Mouse (Mus musculus) right cerebral cortex, adult 18-20 months (tissue): ENCODE results near the gene Txnip.
A peak's percentile ranks its signal among the peaks of the same experiment; 100 is the strongest.

Experiments used
- DNase-seq: peaks from one replicate; pipeline ENCODE4 v3.0.0; 2022; ENCODE audit warnings: mixed read lengths

Txnip gene

GRCm38 (mm10) chr3:96553601-96554000 is 4.2 kb upstream of the Txnip start:
- no peak for DNase-seq

GRCm38 (mm10) chr3:96554251-96554650 is 3.5 kb upstream of the Txnip start:
- DNase-seq = no peak

GRCm38 (mm10) chr3:96555041-96555596 is 2.6 kb upstream of the Txnip start:
- DNase-seq = peak; percentile 52

GRCm38 (mm10) chr3:96555999-96556614 is 1.6 kb upstream of the Txnip start:
- no peak for DNase-seq

GRCm38 (mm10) chr3:96556651-96557635 is 814 bp upstream of the Txnip start:
- no peak for DNase-seq

GRCm38 (mm10) chr3:96558159-96558558 is 402 bp downstream of the Txnip start:
- DNase-seq = no peak

GRCm38 (mm10) chr3:96558668-96559196 is 975 bp downstream of the Txnip start:
- DNase-seq = no peak

GRCm38 (mm10) chr3:96559398-96559910 is 1.7 kb downstream of the Txnip start:
- no peak for DNase-seq

- DNase-seq = no peak
Measured at GRCm38 (mm10) chr3:96559911-96560850, 2.4 kb downstream of the Txnip start.

- DNase-seq = no peak
Measured at GRCm38 (mm10) chr3:96560881-96561668, 3.3 kb downstream of the Txnip start.

GRCm38 (mm10) chr3:96561946-96562681 is 4.4 kb downstream of the Txnip start:
- DNase-seq = no peak

- DNase-seq = no peak
Measured at GRCm38 (mm10) chr3:96563267-96563666, 5.5 kb downstream of the Txnip start.

GRCm38 (mm10) chr3:96563911-96564632 is 6.3 kb downstream of the Txnip start:
- no peak for DNase-seq

- DNase-seq = no peak
Measured at GRCm38 (mm10) chr3:96564633-96565032, 6.9 kb downstream of the Txnip start.

- no peak for DNase-seq
Measured at GRCm38 (mm10) chr3:96565105-96565504, 7.3 kb downstream of the Txnip start.

GRCm38 (mm10) chr3:96566661-96567450 is 9.1 kb downstream of the Txnip start:
- no peak for DNase-seq

GRCm38 (mm10) chr3:96568605-96569004 is 10.8 kb downstream of the Txnip start:
- no peak for DNase-seq

GRCm38 (mm10) chr3:96569506-96569905 is 11.7 kb downstream of the Txnip start:
- no peak for DNase-seq
